In genomic region chr8:109737237-109738048, GRCm38 (mm10) we compare ENCODE assay signal across 8 mouse cellular contexts. TPM values are rescaled to one million over a fixed set of nuclear protein-coding genes. Genes with fewer than 3 reads are reported as not detected.
DNase-seq lines count a peak whose midpoint lies in the region; ATAC-seq and TF ChIP-seq lines count a peak whose summit lies in the region.

TSS of gene Atxn1l (minus strand) at chr8:109737739.

- H3K4me3 ChIP-seq in embryonic facial prominence, embryonic 13.5 days, result peak within 1 kb of the TSS; percentile 91
- H3K4me3 ChIP-seq in heart, adult 2 months, result peak within 1 kb of the TSS; percentile 68
- peak within 1 kb of the TSS; percentile 98 for H3K4me3 ChIP-seq in limb, embryonic 13.5 days
- peak within 1 kb of the TSS; percentile 99 for H3K4me3 ChIP-seq in midbrain, embryonic 16.5 days (ENCODE audit: low read depth, low read length)

- TF ChIP-seq POLR2A in heart, adult 2 months (IDR thresholded peaks at IDR 0.05; ENCODE audit: insufficient read depth, low read depth, low read length), result no peak

- TF ChIP-seq CTCF in heart, adult 2 months (IDR thresholded peaks at IDR 0.05), result peak; percentile 66

- H3K9me3 ChIP-seq in embryonic facial prominence, embryonic 13.5 days, result no peaks in the 10 kb centered on the region
- H3K9me3 ChIP-seq in limb, embryonic 13.5 days, result no peaks in the 10 kb centered on the region
- no peaks in the 10 kb centered on the region for H3K9me3 ChIP-seq in midbrain, embryonic 16.5 days (replicated peaks; ENCODE audit: control insufficient read depth, low read length, poor library complexity, severe bottlenecking)

- no peak for TF ChIP-seq EP300 in heart, adult 2 months (IDR thresholded peaks at IDR 0.05; ENCODE audit: insufficient read depth, low read depth, low read length)

- peak within 1 kb of the TSS; percentile 90 for H3K4me2 ChIP-seq in embryonic facial prominence, embryonic 13.5 days
- H3K4me2 ChIP-seq in limb, embryonic 13.5 days (replicated peaks), result peak within 1 kb of the TSS; percentile 95
- peak within 1 kb of the TSS; percentile 95 for H3K4me2 ChIP-seq in midbrain, embryonic 16.5 days (ENCODE audit: low read length)

- H3K36me3 ChIP-seq in embryonic facial prominence, embryonic 13.5 days, result peaks cover 25% of the 10 kb centered on the region
- no peaks in the 10 kb centered on the region for H3K36me3 ChIP-seq in heart, adult 2 months (ENCODE audit: control insufficient read depth, insufficient read depth, low read length)
- H3K36me3 ChIP-seq in limb, embryonic 13.5 days, result peaks cover 25% of the 10 kb centered on the region
- H3K36me3 ChIP-seq in midbrain, embryonic 16.5 days (ENCODE audit: control insufficient read depth, insufficient read depth, low read length), result peaks cover 12% of the 10 kb centered on the region; the same call in 1 of the 2 replicates

- no peaks in the 10 kb centered on the region; the same call in 1 of the 2 replicates for H3K79me2 ChIP-seq in heart, adult 2 months (replicated peaks; ENCODE audit: control insufficient read depth, insufficient read depth, low read length)

- H3K9ac ChIP-seq in embryonic facial prominence, embryonic 13.5 days, result peak within 1 kb of the TSS; percentile 93
- H3K9ac ChIP-seq in heart, adult 2 months (ENCODE audit: low read depth, low read length), result peak within 1 kb of the TSS; percentile 96
- H3K9ac ChIP-seq in limb, embryonic 13.5 days, result peak within 1 kb of the TSS; percentile 99
- peak within 1 kb of the TSS; percentile 99 for H3K9ac ChIP-seq in midbrain, embryonic 16.5 days (ENCODE audit: low read depth, low read length)

- peak; percentile 81 for DNase-seq in 3134 (ENCODE audit: extremely low read depth, insufficient read length, low spot score)
- DNase-seq in adrenal gland, postnatal 36 days, result peak; percentile 86 to 90
- DNase-seq in heart, adult 2 months, result peak; percentile 84 to 88
- DNase-seq in kidney, adult 8-10 months, result peak; percentile 76 to 88
- peak; percentile 81 to 92 for DNase-seq in spleen, postnatal 10 days (ENCODE audit: low spot score in 2 of 2)

- H3K27me3 ChIP-seq in embryonic facial prominence, embryonic 13.5 days, result no peaks in the 10 kb centered on the region
- H3K27me3 ChIP-seq in heart, adult 2 months (ENCODE audit: control insufficient read depth, insufficient read depth, low read length), result no peaks in the 10 kb centered on the region
- H3K27me3 ChIP-seq in limb, embryonic 13.5 days, result no peaks in the 10 kb centered on the region
- no peaks in the 10 kb centered on the region for H3K27me3 ChIP-seq in midbrain, embryonic 16.5 days (ENCODE audit: control insufficient read depth, insufficient read depth, low read depth, low read length)

- peak within 1 kb of the TSS; percentile 68 for H3K27ac ChIP-seq in embryonic facial prominence, embryonic 13.5 days
- peak within 1 kb of the TSS; percentile 80 for H3K27ac ChIP-seq in heart, adult 2 months
- H3K27ac ChIP-seq in limb, embryonic 13.5 days, result peak within 1 kb of the TSS; percentile 79; the same call in 1 of the 2 replicates
- peak within 1 kb of the TSS; percentile 69 for H3K27ac ChIP-seq in midbrain, embryonic 16.5 days (ENCODE audit: low read length)

- intact Hi-C loops in heart, adult 2 months (cut with DNase I), result no loop called here

- under 1% methylated on average over 56 of the region's 59 CpGs for WGBS in embryonic facial prominence, embryonic 13.5 days
- under 1% methylated on average over 56 of the region's 59 CpGs for WGBS in heart, adult 2 months
- WGBS in limb, embryonic 13.5 days, result 0% methylated on average over 49 of the region's 59 CpGs
- WGBS in midbrain, embryonic 16.5 days, result 1% methylated on average over 57 of the region's 59 CpGs

- ATAC-seq in embryonic facial prominence, embryonic 13.5 days (ENCODE audit: insufficient number of reproducible peaks, insufficient read depth, low FRiP score, low TSS enrichment, low read depth), result peak; percentile 67; the same call in 1 of the 2 replicates
- peak; percentile 82 for ATAC-seq in limb, embryonic 13.5 days (ENCODE audit: low FRiP score, low read depth)
- ATAC-seq in midbrain, embryonic 16.5 days, result peak; percentile 85

- peaks cover 14% of the 10 kb centered on the region for H3K4me1 ChIP-seq in embryonic facial prominence, embryonic 13.5 days
- H3K4me1 ChIP-seq in heart, adult 2 months (ENCODE audit: control insufficient read depth, insufficient read depth, low read length), result no peaks in the 10 kb centered on the region
- H3K4me1 ChIP-seq in limb, embryonic 13.5 days, result peaks cover 10% of the 10 kb centered on the region
- H3K4me1 ChIP-seq in midbrain, embryonic 16.5 days (ENCODE audit: control insufficient read depth, insufficient read depth, low read length), result peaks cover 13% of the 10 kb centered on the region

RNA-seq across cellular contexts. Expression of gene Atxn1l, which starts in this region (rescaled TPM):
- 10 to 100 TPM; 39.2 to 50.2 TPM for total RNA-seq in adrenal gland, postnatal 36 days (2021)
- polyA plus RNA-seq in embryonic facial prominence, embryonic 13.5 days (2015; fragmentation: Nextera tagmentation; extraction: Ambion mirVana), result 7.6 and 7.9 TPM in 2 replicates
- 10 to 100 TPM; 20.0 to 23.0 TPM for total RNA-seq in heart, adult 2 months (2021)
- polyA plus RNA-seq in heart, adult 2 months (2012; rRNA removed), result 6.5 and 11.9 TPM in 2 replicates
- polyA plus RNA-seq in limb, embryonic 13.5 days (2015; fragmentation: Nextera tagmentation; extraction: Ambion mirVana), result 6.7 and 11.3 TPM in 2 replicates
- polyA plus RNA-seq in midbrain, embryonic 16.5 days (2015; fragmentation: Nextera tagmentation; extraction: Ambion mirVana), result 3.7 and 5.1 TPM in 2 replicates

Comparison
In these comparisons a context has a peak if more than half of its experiments do, and no peak if none do; other contexts are left out.
1. Peak in every context shown above with its lines: DNase-seq, ATAC-seq, H3K4me3 ChIP-seq and H3K27ac ChIP-seq.